Mouse (Mus musculus): ENCODE measurements around the gene Vezt. TPM values are rescaled to one million over a fixed set of nuclear protein-coding genes. Genes with fewer than 3 reads are reported as not detected.
A peak's percentile ranks its signal among the peaks of the same experiment; 100 is the strongest.

Vezt gene
- polyA plus RNA-seq, 1 experiment from 2014 or later = 25.7 TPM

DNA sequence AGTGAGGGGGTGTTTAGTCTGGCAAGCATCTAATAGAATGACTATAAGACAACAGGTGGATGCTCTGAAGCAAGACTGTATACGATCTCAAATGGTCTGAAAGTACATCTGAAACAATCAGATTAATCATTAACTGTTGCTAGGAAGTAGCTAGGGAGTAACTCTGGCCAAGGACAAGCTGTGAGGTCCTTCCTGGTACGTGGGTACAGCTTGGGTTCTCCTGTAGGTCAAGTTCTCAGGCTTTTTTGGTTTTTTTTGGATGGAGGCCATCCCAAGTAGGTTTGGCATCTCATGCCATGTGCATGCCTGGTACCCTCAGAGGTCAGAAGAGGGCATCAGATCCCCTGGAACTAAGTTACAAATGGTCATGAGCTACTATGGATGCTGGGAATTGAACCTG, 136.3 kb downstream of the Vezt start:
- no peak for ATAC-seq (ENCODE audit: insufficient number of reproducible peaks, insufficient read depth, low FRiP score, low read depth)
- no peaks in the 10 kb centered on the region for H3K36me3 ChIP-seq (ENCODE audit: control insufficient read depth, insufficient read depth, low read length)

DNA sequence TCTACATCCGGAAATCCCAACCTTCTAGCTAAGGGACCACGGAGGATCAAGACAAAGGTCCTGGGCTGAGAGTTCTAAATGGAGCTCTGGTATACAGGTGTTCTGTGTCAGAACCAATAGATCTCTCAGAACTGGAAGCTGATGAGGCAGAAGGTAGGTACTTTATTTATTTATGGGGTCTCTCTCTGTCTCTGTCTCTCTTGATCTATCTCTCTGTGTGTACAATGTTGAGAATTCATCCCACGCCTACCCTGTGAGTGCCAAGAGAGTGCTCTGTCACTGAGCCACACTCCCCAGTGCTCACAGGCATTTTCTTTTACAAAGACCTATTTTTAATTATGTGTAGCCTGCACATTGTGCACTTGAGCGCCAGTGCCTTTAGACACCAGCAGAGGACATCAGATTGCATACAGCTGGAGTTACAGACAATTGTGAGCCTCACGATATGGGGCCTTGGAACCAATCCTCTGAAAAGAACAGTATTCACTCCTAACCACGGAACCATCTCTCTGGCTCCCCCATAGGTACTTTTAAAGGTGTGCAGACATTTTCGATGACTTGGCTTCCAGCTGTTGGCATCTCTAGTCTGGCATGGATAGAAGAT, 138.5 kb downstream of the Vezt start, which contains the start of gene Metap2:
Gene Metap2 (minus strand): TSS at position 51 of the 604 bp plus-strand sequence.
- Histone ChIP-seq H3K4me3 (ENCODE audit: control insufficient read depth in 1 of 2, insufficient read depth in 1 of 2, low read depth in 1 of 2, low read length in 2 of 2) (no peak within 1 kb of the TSS), H3K36me3 (ENCODE audit: control insufficient read depth, insufficient read depth, low read length) (no peaks in the 10 kb centered on the region), H3K4me2 (ENCODE audit: low read length) (no peak within 1 kb of the TSS), H3K4me1 (ENCODE audit: control insufficient read depth in 2 of 2, insufficient read depth in 2 of 2, low read length in 2 of 2) (no peaks in the 10 kb centered on the region), H3K9me3 (ENCODE audit: control insufficient read depth, low read length) (no peaks in the 10 kb centered on the region), H3K9ac (ENCODE audit: low read length) (no peak within 1 kb of the TSS), H3K27ac (replicated peaks in 1 of 2; ENCODE audit: control insufficient read depth in 1 of 2, insufficient read depth in 1 of 2, low read depth in 2 of 2, low read length in 2 of 2) (no peak within 1 kb of the TSS), H3K27me3 (ENCODE audit: control insufficient read depth, insufficient read depth, low read length) (no peaks in the 10 kb centered on the region)
- 67% methylated on average over 7 of the region's 7 CpGs for WGBS
- no peak for ATAC-seq (ENCODE audit: insufficient number of reproducible peaks, insufficient read depth, low FRiP score, low read depth)

More for the DNA sequence above, 136.3 kb downstream of the Vezt start:
- no peak overlapping the region for H3K27ac ChIP-seq (replicated peaks in 1 of 2; ENCODE audit: control insufficient read depth in 1 of 2, insufficient read depth in 1 of 2, low read depth in 2 of 2, low read length in 2 of 2)
- H3K9ac ChIP-seq (ENCODE audit: low read length) = no peak overlapping the region
- 61% methylated on average over 2 of the region's 2 CpGs for WGBS
- no peaks in the 10 kb centered on the region for H3K9me3 ChIP-seq (ENCODE audit: control insufficient read depth, low read length)
- H3K4me3 ChIP-seq (ENCODE audit: control insufficient read depth in 1 of 2, insufficient read depth in 1 of 2, low read depth in 1 of 2, low read length in 2 of 2) = no peak overlapping the region
- H3K4me2 ChIP-seq (ENCODE audit: low read length) = no peak overlapping the region
- no peaks in the 10 kb centered on the region for H3K4me1 ChIP-seq (ENCODE audit: control insufficient read depth in 2 of 2, insufficient read depth in 2 of 2, low read length in 2 of 2)
- H3K27me3 ChIP-seq (ENCODE audit: control insufficient read depth, insufficient read depth, low read length) = no peaks in the 10 kb centered on the region

DNA sequence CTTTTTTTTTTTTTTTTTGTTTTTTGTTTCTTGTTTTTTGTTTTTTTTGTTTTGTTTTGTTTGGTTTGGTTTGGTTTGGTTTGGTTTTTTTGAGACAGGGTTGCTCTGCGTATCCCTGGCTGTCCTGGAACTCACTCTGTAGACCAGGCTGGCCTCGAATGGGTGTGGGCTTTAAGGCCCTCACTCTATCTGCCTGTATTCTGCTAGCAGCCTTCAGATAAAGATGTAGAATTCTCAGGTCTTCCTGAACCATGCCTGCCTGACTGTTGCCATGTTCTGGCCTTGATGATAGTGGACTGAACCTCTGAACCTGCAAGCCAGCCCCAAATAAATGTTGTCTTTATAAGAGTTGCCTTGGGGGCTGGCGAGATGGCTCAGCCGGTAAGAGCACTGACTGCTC, 143.1 kb downstream of the Vezt start:
- Histone ChIP-seq H3K4me2 (ENCODE audit: low read length) (no peak overlapping the region), H3K27me3 (ENCODE audit: control insufficient read depth, insufficient read depth, low read length) (no peaks in the 10 kb centered on the region), H3K9ac (ENCODE audit: low read length) (no peak overlapping the region), H3K27ac (replicated peaks in 1 of 2; ENCODE audit: control insufficient read depth in 1 of 2, insufficient read depth in 1 of 2, low read depth in 2 of 2, low read length in 2 of 2) (no peak overlapping the region), H3K4me1 (ENCODE audit: control insufficient read depth in 2 of 2, insufficient read depth in 2 of 2, low read length in 2 of 2) (peaks cover 0 to 12% of the 10 kb centered on the region in 2 experiments; a peak in 3 of 4 replicates), H3K9me3 (ENCODE audit: control insufficient read depth, low read length) (no peaks in the 10 kb centered on the region), H3K4me3 (ENCODE audit: control insufficient read depth in 1 of 2, insufficient read depth in 1 of 2, low read depth in 1 of 2, low read length in 2 of 2) (no peak overlapping the region), H3K36me3 (ENCODE audit: control insufficient read depth, insufficient read depth, low read length) (no peaks in the 10 kb centered on the region)
- WGBS = 89% methylated on average over 4 of the region's 4 CpGs
- no peak for ATAC-seq (ENCODE audit: insufficient number of reproducible peaks, insufficient read depth, low FRiP score, low read depth)

DNA sequence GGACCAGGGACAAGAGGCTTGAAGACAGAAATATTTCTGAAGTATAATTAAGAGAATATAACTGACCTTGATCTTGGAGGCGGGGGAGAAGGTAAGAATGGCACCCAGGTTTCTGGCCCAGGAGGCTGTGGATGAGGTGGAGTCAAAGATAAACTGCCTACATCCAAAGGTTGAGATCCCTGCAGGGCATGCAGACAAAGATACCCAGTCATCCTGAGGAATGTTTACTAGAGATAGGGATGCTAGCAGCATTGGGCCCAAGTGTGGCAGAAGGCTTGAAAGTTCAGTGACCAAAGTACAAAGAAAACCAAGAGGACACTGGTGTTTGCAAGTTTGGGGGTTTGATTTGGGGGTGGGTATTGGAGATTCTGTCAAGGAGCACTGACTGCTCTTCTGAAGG, 144.6 kb downstream of the Vezt start:
- Histone ChIP-seq H3K4me3 (ENCODE audit: control insufficient read depth in 1 of 2, insufficient read depth in 1 of 2, low read depth in 1 of 2, low read length in 2 of 2) (no peak overlapping the region), H3K36me3 (ENCODE audit: control insufficient read depth, insufficient read depth, low read length) (peaks cover 12% of the 10 kb centered on the region), H3K4me2 (ENCODE audit: low read length) (0 out of 2 replicates have a peak overlapping the region, but pooled peaks have one; percentile 94), H3K27me3 (ENCODE audit: control insufficient read depth, insufficient read depth, low read length) (no peaks in the 10 kb centered on the region), H3K4me1 (ENCODE audit: control insufficient read depth in 2 of 2, insufficient read depth in 2 of 2, low read length in 2 of 2) (peaks cover 0 to 15% of the 10 kb centered on the region in 2 experiments; a peak in 3 of 4 replicates), H3K27ac (replicated peaks in 1 of 2; ENCODE audit: control insufficient read depth in 1 of 2, insufficient read depth in 1 of 2, low read depth in 2 of 2, low read length in 2 of 2) (no peak overlapping the region), H3K9ac (ENCODE audit: low read length) (no peak overlapping the region), H3K9me3 (ENCODE audit: control insufficient read depth, low read length) (no peaks in the 10 kb centered on the region)
- ATAC-seq (ENCODE audit: insufficient number of reproducible peaks, insufficient read depth, low FRiP score, low read depth) = no peak
- WGBS = 88% methylated on average over 1 of the region's 1 CpGs

DNA sequence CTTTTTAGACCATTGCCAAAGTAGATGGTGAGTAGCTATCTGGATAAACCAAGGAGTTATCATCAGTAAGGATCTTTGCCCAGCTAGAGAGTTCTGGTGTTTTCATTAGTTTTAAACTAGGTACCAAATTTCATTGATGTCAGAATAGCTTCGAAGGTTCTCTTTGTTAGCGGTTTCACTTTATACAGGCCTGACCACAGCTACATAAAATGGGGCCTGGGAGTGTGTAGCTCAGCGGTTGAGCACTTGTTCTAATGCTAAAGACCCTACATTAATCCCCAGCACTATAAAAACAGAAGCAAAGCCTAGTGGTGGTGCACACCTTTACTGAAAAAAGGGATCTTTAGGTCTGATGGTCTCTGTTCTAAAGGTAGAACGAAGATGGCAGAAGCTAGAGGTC, 145.1 kb downstream of the Vezt start:
- Histone ChIP-seq H3K27ac (replicated peaks in 1 of 2; ENCODE audit: control insufficient read depth in 1 of 2, insufficient read depth in 1 of 2, low read depth in 2 of 2, low read length in 2 of 2) (no peak overlapping the region), H3K36me3 (ENCODE audit: control insufficient read depth, insufficient read depth, low read length) (peaks cover 16% of the 10 kb centered on the region), H3K4me3 (ENCODE audit: control insufficient read depth in 1 of 2, insufficient read depth in 1 of 2, low read depth in 1 of 2, low read length in 2 of 2) (peak overlapping the region in 1 of 2 experiments; percentile 74; a peak in 1 of 4 replicates), H3K27me3 (ENCODE audit: control insufficient read depth, insufficient read depth, low read length) (no peaks in the 10 kb centered on the region), H3K9ac (ENCODE audit: low read length) (peak overlapping the region; percentile 94; the same call in 1 of the 2 replicates), H3K9me3 (ENCODE audit: control insufficient read depth, low read length) (no peaks in the 10 kb centered on the region), H3K4me1 (ENCODE audit: control insufficient read depth in 2 of 2, insufficient read depth in 2 of 2, low read length in 2 of 2) (peaks cover 0 to 15% of the 10 kb centered on the region in 2 experiments; a peak in 3 of 4 replicates), H3K4me2 (ENCODE audit: low read length) (peak overlapping the region; percentile 94)
- no peak for ATAC-seq (ENCODE audit: insufficient number of reproducible peaks, insufficient read depth, low FRiP score, low read depth)
- WGBS = 67% methylated on average over 4 of the region's 4 CpGs

DNA sequence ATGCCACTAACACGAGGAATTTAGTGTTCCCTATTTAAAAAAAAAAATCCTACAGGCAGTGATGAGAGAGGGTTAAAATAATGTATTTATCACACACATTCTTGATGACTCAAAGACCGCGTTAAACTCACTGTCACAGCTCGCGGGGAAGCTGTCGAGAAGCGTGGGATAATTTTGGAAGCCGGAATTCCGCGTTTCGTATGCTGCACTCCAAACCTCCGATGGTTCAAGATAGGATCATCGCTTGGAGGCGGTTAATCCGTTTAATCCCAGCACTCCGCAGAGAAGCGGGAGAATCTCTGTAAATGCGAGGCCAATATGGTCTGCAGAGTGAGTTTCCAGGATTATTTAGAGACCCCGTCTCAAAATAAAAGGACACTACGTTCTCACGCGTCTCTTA, 145.6 kb downstream of the Vezt start:
- peak overlapping the region; percentile 74 to 83 for H3K4me3 ChIP-seq (ENCODE audit: control insufficient read depth in 1 of 2, insufficient read depth in 1 of 2, low read depth in 1 of 2, low read length in 2 of 2)
- peaks cover 22% of the 10 kb centered on the region for H3K36me3 ChIP-seq (ENCODE audit: control insufficient read depth, insufficient read depth, low read length)
- H3K27ac ChIP-seq (replicated peaks in 1 of 2; ENCODE audit: control insufficient read depth in 1 of 2, insufficient read depth in 1 of 2, low read depth in 2 of 2, low read length in 2 of 2) = peak overlapping the region; percentile 67 to 89
- peak overlapping the region; percentile 94 for H3K9ac ChIP-seq (ENCODE audit: low read length)
- H3K9me3 ChIP-seq (ENCODE audit: control insufficient read depth, low read length) = no peaks in the 10 kb centered on the region
- under 1% methylated on average over 22 of the region's 22 CpGs for WGBS
- H3K4me2 ChIP-seq (ENCODE audit: low read length) = peak overlapping the region; percentile 94
- peaks cover 0 to 15% of the 10 kb centered on the region in 2 experiments; a peak in 3 of 4 replicates for H3K4me1 ChIP-seq (ENCODE audit: control insufficient read depth in 2 of 2, insufficient read depth in 2 of 2, low read length in 2 of 2)
- H3K27me3 ChIP-seq (ENCODE audit: control insufficient read depth, insufficient read depth, low read length) = no peaks in the 10 kb centered on the region
- 0 out of 2 replicates have a peak, but pooled peaks have one; percentile 5 for ATAC-seq (ENCODE audit: insufficient number of reproducible peaks, insufficient read depth, low FRiP score, low read depth)

DNA sequence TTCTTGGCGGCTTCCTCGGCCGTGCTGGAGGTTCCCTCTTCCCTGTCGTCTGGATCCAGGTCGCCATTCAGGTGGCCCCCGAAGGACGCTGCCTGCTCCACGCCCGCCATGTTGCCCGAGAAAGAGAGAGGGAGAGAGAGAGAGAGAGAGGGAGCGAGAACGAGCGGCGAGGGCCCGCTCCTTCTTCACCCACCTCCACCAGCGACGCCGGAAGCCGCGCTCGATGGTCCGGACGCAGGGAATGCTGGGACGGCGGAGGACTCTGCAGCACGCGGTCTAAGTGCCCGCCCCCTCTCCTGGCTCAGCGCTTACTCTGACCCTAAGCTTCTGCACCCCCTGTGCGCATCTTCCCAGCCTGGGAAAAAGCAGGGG, 146.1 kb downstream of the Vezt start:
- Histone ChIP-seq H3K4me3 (ENCODE audit: control insufficient read depth in 1 of 2, insufficient read depth in 1 of 2, low read depth in 1 of 2, low read length in 2 of 2) (peak overlapping the region; percentile 74 to 83), H3K36me3 (ENCODE audit: control insufficient read depth, insufficient read depth, low read length) (peaks cover 26% of the 10 kb centered on the region), H3K4me1 (ENCODE audit: control insufficient read depth in 2 of 2, insufficient read depth in 2 of 2, low read length in 2 of 2) (peaks cover 0 to 15% of the 10 kb centered on the region in 2 experiments; a peak in 3 of 4 replicates), H3K9ac (ENCODE audit: low read length) (peak overlapping the region; percentile 94), H3K27ac (replicated peaks in 1 of 2; ENCODE audit: control insufficient read depth in 1 of 2, insufficient read depth in 1 of 2, low read depth in 2 of 2, low read length in 2 of 2) (peak overlapping the region; percentile 84 to 89), H3K4me2 (ENCODE audit: low read length) (peak overlapping the region; percentile 94), H3K9me3 (ENCODE audit: control insufficient read depth, low read length) (no peaks in the 10 kb centered on the region), H3K27me3 (ENCODE audit: control insufficient read depth, insufficient read depth, low read length) (no peaks in the 10 kb centered on the region)
- under 1% methylated on average over 25 of the region's 30 CpGs for WGBS
- ATAC-seq (ENCODE audit: insufficient number of reproducible peaks, insufficient read depth, low FRiP score, low read depth) = peak; percentile 96
